Mouse (Mus musculus) spleen, adult 18-20 months (tissue): ENCODE measurements around the gene Usp15.
A peak's percentile ranks its signal among the peaks of the same experiment; 100 is the strongest.

Experiments used
- DNase-seq, 2 experiments: peaks; one replicate each; pipeline ENCODE4 v3.0.0; 2022; ENCODE audit warnings: mixed read lengths in 2 of 2

Gene Usp15

DNA sequence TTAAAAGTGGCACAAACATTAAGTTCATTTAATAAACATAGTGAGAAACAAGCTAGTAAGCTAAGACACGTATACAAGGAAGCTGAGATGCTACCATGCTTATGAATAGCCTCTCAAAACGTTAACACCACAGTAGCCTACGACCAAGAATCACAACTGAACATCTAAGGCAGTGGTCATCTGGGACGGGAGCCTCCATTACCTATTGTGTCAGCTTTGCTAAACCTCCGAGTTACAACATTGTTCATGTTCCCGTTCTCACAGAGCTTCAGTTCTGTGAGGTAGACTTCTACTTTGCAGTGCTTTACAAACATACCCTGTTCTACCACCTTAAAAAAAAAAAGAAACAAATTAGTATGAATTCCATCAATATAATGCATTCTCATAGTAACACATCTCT lies 25.9 kb downstream of the Usp15 start:
- DNase-seq, result no peak

- no peak for DNase-seq
Measured at GRCm38 (mm10) chr10:123165542-123165941, 31.3 kb downstream of the Usp15 start.

DNA sequence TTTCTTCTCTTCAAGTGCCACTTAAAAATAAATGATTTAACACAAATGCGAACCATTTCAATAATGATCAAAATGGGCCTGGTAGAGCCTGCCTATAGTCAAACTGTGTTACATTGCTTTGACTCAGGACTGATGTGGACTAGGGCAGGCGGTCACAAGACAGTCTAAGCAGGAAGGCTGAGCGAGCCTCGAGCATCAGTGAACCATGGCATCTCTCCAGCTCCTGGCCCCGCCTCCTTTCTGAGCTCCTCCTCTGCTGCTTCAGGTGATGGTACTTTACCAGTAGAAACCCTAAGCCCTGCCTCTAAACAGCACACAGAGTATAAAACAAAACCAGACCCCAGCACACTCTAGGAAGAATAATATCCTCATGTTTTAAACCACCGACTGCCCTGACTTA lies 36.3 kb downstream of the Usp15 start:
- peak; percentile 64 to 65 for DNase-seq

DNA sequence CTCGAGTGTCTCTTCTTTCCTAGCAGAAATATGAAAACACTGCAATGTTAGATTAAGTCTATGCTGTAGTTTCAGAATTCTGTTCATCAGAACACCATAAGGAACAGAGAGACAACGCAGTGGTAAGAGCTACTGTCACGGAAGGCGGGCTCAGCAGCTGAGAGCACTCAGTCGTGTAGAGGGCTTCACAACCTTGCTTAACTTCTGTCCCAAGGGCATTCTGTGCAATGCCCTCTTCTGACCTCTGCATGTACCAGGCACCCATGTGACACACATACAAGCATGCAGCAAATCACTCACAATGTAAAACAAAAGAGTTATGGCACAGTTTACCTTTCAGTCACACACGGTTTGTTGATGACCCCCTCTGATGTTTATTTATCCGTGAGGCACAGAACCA lies 37.5 kb downstream of the Usp15 start:
- DNase-seq, result peak; percentile 37 to 49

DNA sequence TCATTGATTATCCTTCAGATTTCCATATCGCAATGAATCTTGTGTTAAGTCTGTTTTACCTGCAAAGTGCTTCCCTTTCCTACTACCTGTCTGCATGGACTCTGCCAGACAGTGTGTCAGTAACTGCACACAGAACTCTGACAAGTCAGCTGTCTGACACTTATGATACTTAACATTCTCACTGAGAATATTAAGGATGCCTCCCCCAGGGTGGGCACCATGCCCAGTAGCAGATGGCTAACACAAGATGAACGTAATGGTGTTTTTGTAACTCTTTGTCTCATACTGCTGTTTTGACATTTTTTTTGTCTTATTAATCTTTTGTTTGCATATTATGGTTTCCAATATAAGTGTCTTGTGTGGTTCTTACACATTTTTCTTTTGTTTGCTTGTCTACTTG lies 40.4 kb downstream of the Usp15 start:
- no peak for DNase-seq

- DNase-seq, result peak; percentile 20 to 39
Measured at GRCm38 (mm10) chr10:123155764-123156163, 41.0 kb downstream of the Usp15 start.

DNA sequence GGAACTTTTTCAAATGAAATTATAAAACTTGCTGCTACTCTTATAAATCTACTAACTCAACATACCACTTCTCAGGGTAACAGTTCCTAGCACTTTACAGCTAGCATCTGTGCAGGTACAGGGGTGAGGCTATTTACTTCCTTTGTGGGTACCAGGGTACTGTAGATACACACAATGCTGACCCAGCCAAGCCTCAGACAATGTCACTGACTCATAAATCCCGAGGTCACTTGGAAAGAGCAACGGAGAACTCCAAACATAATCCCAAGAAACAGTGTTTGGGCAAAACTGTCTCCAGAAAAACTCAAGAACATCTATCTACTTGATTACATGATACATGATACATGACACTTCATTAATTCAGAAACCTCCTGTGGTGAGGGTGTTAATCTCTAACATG lies 43.5 kb downstream of the Usp15 start:
- no peak for DNase-seq

DNA sequence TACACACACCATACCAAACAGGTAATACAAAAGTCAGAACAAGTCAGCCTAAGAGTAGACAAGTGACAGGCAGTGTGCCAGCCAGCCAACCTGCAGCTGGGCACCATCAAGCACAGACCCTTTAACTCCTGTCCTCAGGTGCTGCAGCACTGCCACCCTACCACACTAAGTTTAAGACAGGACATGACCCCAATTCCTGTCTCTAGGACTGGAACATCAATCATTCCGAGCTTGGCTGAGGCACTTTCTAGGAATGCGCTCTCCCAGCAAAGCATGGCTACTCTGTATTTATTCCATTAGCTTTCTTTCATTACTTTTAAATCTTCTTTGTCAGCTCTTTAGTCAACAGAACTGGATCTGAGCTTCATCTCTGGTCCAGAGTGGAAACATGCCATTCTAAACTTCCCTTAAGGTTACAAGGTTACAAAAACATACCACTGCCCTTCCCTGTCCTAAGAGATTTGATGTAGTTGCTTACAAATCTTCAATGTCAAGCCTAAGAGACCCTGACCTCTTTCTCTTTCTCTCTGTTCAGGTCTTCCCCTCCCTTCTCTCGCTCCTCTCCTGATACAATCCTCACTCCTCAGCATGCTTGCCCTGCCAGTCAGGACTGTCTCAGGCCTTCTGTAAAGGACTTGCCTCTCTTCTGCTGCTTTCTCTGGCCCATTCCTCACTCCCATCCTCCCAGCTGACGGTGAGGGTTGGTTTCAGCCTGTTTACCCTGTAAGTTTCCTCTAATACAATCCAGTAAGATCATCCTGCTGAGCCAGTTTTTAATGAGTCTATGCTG lies 48.6 kb downstream of the Usp15 start:
- no peak for DNase-seq

- no peak for DNase-seq
Measured at GRCm38 (mm10) chr10:123147180-123147579, 49.6 kb downstream of the Usp15 start.

DNA sequence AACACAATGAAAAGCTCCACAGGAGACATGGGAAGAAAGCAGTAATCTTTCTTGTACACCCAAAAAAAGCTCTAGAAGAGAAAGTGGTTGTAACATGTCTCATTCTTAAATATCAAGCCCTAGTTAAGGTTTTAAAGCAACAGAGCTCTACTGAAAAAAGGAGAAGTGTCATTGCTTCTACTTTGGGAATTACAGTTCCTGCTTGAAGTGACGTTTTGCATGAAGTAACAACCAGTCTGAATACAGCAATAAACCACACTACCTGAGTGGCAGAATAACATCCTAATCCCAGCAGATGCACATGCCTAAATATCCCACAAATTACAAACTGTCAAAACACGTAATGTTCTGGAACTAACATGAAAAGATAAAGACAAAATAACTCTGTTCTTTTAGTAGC lies 50.4 kb downstream of the Usp15 start:
- DNase-seq, result no peak

DNA sequence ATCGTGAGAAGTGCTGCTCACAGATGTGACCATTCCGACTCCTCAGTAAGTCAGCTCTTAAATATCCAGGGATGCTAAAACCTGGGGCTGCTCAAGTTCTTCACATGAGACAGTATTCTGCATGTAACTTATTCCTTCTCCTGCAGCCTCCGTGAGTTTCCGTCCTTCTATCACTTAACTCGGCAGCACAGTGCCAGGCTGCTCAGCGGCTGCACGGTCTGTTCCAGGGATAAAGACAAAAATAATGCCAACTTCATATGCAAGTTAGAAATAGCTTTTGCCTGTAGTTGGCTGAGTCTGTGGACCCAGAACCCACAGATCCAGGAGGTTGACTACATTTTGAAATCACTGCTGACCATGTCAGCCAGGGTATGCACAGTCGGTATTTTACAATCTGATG lies 52.5 kb downstream of the Usp15 start:
- DNase-seq, result no peak

DNA sequence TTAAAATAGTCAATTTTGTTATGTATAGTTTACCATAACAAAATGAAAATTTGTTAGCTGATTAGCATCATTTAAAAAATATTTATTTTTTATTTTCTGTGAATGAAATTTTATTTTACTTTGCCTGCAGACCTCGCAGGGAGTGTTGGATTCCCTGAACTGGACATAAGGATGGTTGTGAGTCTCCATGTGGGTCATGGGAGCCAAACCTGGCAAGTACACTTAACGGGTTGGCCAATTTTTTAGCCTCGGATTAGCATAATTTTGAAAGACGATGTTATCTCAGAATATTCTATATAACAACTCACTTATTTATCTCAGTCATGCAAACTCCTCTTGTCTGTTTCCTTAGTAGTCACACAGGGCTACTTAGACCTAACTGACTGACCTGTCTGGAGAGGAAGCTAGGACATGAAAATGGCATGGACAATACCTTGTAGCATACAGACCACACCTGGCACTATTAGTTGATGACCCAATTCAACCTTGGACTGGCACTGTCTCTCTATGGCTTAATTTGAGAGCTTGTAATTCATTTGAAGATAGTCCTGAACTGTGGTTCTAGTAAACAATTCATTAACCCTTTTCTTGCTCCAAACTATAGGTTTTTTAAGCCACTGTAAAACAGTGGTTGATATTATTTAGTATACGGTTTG lies 54.3 kb downstream of the Usp15 start:
- DNase-seq, result no peak

DNA sequence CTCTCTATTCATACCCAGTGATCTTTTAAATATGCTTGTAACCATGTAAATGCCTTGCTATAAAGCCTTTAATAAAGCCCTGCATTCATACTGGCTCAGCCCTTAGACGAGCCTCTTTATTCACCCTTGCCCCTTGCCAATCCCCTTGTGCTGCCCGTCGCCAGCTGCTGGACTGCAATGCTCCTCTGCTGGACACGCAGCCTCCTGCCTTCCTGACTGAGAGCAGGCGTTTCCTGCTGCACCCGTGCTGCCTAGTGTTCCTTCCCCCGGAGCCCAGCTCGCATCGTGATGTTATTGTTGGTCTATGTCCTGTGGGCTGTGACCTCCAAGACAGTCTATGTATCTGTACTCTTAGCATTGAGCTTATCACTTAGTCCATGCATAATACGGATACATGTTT lies 61.0 kb downstream of the Usp15 start:
- DNase-seq, result no peak

DNA sequence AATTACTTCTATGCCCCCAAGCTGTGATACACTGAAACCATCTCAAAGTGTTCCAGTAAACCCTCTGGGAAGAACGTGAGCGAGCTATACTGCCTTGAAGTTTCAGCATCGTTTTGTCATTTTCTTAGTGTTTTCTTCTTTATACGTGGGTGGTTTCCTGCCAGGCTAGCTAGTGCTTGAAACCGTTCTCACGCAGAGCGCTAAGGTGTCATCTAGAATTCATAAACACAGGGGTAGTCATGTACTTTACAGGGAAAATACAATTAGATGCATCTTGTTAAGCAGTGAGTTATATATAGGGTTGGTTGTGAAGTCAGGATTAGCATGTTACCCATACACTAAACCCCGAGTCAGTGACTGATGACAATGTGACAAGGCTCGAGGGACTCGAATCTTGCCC lies 65.3 kb downstream of the Usp15 start:
- DNase-seq, result no peak

DNA sequence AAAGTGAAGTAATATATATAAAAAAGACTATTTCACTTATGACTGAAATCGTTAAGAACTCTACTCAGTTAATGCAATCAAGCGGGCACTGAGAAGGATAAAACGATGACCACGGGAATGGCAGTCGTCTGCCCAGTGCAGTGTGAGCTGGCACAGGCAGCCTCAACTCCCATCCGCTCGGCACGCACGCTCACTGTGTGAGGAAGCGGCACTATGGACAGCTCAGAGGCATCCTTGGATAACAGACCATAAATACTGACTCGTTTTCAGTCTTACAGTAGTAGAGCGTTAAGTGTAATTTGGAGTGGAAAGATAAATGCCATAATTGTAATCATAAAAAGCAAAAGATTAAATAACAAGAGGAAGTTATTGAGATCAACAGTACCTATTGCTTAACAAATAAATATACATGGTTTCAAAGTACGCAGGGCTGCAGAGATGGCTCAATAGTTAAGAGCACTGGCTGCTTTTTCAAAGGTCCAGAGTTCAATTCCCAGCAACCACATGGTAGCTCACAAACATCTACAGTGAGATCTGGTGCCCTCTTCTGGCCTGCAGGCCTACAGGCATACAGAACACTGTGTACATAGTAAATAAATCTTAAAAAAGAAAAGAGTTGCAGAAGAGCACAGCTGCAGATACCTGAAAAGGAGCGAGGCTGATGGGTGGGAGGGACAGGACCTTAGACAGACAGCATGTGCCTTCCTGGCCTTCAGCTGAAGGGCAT lies 76.0 kb downstream of the Usp15 start:
- DNase-seq, result no peak

DNA sequence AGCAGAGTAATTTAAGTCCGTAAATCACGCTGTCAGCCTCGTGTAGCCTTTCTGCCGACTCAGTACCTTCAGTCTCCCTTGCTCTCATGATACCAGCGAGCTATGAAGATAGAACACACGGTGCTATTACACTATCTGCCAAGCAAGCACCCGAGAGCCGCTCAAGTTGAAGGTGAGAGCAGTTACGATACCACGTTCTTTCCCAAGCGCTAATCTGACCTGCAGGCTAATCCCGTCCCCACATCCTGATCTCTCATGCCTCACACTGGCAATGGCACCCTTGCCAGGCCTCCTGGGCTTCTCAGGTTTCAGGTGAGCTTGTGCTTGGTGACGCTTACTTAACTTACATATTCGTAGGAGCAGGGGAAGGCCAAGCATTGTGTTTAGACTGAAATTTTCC lies 79.9 kb downstream of the Usp15 start:
- DNase-seq, result no peak

GRCm38 (mm10) chr10:123113466-123113865 lies 83.3 kb downstream of the Usp15 start:
- no peak for DNase-seq

DNA sequence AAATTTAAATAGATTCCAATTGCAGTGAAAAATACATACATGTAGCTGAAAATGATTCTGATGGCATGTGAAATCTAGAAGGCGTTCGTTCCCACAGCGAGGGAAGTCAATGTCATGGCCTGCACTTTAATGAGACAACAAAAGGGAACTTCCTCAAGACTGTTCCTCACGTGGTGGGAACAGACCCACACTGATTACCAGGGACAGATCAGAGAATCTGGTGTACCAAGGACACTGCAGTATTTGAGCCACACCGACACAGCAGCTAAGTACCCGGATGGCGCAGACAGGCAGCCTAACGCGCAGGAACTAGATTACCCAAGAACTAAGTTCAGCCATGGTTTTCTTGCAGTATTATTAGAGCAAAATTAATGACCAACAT lies 84.0 kb downstream of the Usp15 start:
- DNase-seq, result no peak

DNA sequence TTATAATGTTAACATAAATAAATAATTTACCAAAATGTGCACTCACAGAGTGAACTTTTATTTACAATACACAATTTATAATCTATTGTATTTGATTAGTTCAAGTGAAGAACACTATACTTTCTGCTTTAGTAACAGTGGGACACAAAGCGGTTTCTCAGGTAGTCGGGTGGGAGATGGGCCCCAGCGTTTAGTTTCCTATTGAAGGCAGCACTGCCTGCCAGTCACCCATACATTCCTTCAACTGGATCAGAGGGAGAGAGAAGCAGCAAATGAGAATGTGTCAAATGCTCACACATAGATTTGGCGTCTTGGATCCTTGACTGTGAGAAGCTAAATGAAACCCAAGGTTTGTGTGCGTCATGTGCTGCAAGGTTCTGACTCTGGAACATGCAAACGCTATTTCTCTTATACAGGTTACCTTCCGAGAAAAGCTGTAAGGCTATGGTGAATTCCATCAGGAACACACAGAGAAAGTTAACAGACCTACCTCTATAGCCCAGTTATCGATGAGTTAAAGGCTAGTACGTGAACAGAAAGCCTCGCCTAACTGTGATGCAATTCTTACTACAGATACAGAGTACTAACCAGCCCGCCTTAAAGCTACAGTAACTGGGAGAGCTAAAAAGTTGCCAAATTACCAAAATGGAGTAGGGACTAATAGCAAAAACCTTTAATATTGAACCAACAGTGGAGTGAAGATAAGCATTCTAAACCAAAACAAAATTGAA lies 84.6 kb downstream of the Usp15 start:
- DNase-seq, result no peak

DNA sequence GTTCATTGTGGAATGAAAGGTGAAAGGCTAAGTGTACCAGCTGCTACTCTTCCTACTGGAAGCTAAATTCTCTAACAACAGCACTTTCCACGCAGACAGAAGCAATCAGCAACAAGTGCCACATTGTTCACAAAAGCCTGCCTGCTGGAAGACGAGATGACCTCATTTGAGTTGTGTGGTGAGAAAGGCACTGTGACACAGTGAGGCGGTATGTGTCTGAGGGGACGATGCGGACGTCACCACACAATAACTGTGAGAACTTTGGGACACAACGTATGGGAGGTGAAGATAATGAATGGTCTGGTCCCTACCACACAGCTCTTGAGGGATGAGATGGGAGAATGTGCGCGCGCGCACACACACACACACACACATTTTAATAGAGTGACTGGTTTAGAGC lies 86.2 kb downstream of the Usp15 start:
- DNase-seq, result no peak

GRCm38 (mm10) chr10:123108527-123108926 lies 88.3 kb downstream of the Usp15 start:
- DNase-seq, result no peak

- no peak for DNase-seq
Measured at GRCm38 (mm10) chr10:123108121-123108520, 88.7 kb downstream of the Usp15 start.

DNA sequence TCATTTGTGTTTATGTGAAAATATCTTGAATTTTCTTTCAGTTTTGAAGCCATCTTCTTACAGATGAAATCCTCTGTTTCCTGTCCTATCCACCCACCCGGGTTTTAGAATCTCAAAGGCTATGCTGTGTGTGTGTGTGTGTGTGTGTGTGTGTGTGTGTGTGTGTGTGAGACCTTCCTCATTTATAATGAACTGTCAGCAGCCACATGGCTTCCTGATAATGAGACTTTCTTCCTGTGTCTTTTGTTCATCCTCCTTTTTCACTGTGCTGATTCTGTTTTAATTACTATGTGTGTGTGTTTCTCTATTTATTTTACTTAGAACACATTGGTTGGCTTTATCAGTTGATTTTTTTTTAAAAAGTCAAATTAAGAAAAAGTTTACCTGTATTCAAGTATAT lies 95.5 kb downstream of the Usp15 start:
- no peak for DNase-seq
